Comparison of ENCODE assay signal across 13 mouse cellular contexts in the genomic region with DNA sequence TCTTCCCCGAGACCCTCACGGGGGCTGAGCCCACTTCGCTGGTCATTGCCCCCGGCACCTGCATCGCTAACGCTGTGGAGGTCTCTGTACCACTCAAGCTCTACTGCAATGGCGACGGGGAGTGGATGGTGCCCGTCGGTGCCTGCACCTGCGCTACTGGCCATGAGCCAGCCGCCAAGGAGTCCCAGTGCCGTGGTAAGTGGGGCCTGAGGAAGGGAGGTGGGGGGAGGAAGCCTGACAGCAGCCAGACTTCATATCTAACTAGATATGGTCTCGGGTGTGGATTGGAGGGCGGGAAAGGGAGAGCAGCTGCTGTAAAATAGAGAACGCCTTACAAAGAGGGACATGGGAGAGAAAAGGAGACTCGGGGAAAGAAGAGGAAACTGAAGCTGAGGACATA. TPM values are rescaled to one million over a fixed set of nuclear protein-coding genes. Genes with fewer than 3 reads are reported as not detected.
DNase-seq lines count a peak whose midpoint lies in the region; ATAC-seq lines count a peak whose summit lies in the region.
"Had no signal": no experiment of that assay in that cellular context is flagged by ENCODE, and none has a peak within 500 bp of the region (broad histone marks: within the 10 kb centered on the region; RNA-seq: fewer than 3 reads in every experiment).

No protein-coding gene starts in this region.

- peak overlapping the region; percentile 29; the same call in 1 of the 2 replicates for H3K9ac ChIP-seq in heart, embryonic 12.5 days
- no peak overlapping the region for H3K9ac ChIP-seq in midbrain, embryonic 11.5 days (ENCODE audit: low read length)
- H3K9ac ChIP-seq in intestine, embryonic 14.5 days (ENCODE audit: low read length) = no peak overlapping the region
- H3K9ac ChIP-seq: liver, postnatal 0 days had no signal

- H3K27ac ChIP-seq in heart, embryonic 12.5 days (ENCODE audit: poor library complexity, severe bottlenecking) = peak overlapping the region; percentile 87
- H3K27ac ChIP-seq in midbrain, embryonic 10.5 days (replicated peaks) = 0 out of 2 replicates have a peak overlapping the region, but pooled peaks have one; percentile 19
- no peak overlapping the region for H3K27ac ChIP-seq in midbrain, embryonic 11.5 days (ENCODE audit: low read depth, low read length)
- H3K27ac ChIP-seq in intestine, embryonic 14.5 days (ENCODE audit: low read depth) = peak overlapping the region; percentile 47; the same call in 1 of the 2 replicates

- peak overlapping the region; percentile 47 for H3K4me2 ChIP-seq in heart, embryonic 12.5 days
- H3K4me2 ChIP-seq in midbrain, embryonic 11.5 days = no peak overlapping the region
- H3K4me2 ChIP-seq in intestine, embryonic 14.5 days (ENCODE audit: low read length) = no peak overlapping the region

- no peaks in the 10 kb centered on the region for H3K27me3 ChIP-seq in heart, embryonic 12.5 days (replicated peaks)
- peaks cover 43% of the 10 kb centered on the region for H3K27me3 ChIP-seq in midbrain, embryonic 10.5 days (ENCODE audit: low read depth, poor library complexity, severe bottlenecking)
- peaks cover 2% of the 10 kb centered on the region for H3K27me3 ChIP-seq in midbrain, embryonic 11.5 days (ENCODE audit: control insufficient read depth, insufficient read depth, low read length)
- no peaks in the 10 kb centered on the region for H3K27me3 ChIP-seq in intestine, embryonic 14.5 days (replicated peaks; ENCODE audit: control insufficient read depth, insufficient read depth, low read length)

- peaks cover 80% of the 10 kb centered on the region for H3K4me1 ChIP-seq in heart, embryonic 12.5 days (replicated peaks)
- H3K4me1 ChIP-seq in midbrain, embryonic 10.5 days = peaks cover 67% of the 10 kb centered on the region
- H3K4me1 ChIP-seq in midbrain, embryonic 11.5 days (ENCODE audit: control insufficient read depth, insufficient read depth, low read length) = peaks cover 50% of the 10 kb centered on the region
- H3K4me1 ChIP-seq in intestine, embryonic 14.5 days (replicated peaks; ENCODE audit: control insufficient read depth, insufficient read depth, low read length) = peaks cover 48% of the 10 kb centered on the region

- WGBS in heart, embryonic 12.5 days = 29% methylated on average over 17 of the region's 17 CpGs
- WGBS in midbrain, embryonic 10.5 days = 91% methylated on average over 17 of the region's 17 CpGs
- 90% methylated on average over 17 of the region's 17 CpGs for WGBS in midbrain, embryonic 11.5 days
- 61% methylated on average over 17 of the region's 17 CpGs for WGBS in intestine, embryonic 14.5 days

- H3K9me3 ChIP-seq in heart, embryonic 12.5 days (replicated peaks) = no peaks in the 10 kb centered on the region
- no peaks in the 10 kb centered on the region for H3K9me3 ChIP-seq in midbrain, embryonic 10.5 days (replicated peaks)
- no peaks in the 10 kb centered on the region for H3K9me3 ChIP-seq in midbrain, embryonic 11.5 days (ENCODE audit: control insufficient read depth, low read length)
- no peaks in the 10 kb centered on the region for H3K9me3 ChIP-seq in intestine, embryonic 14.5 days (ENCODE audit: control insufficient read depth, low read length)

- H3K36me3 ChIP-seq in heart, embryonic 12.5 days = peaks cover 47% of the 10 kb centered on the region
- peaks cover 62% of the 10 kb centered on the region for H3K36me3 ChIP-seq in midbrain, embryonic 10.5 days
- H3K36me3 ChIP-seq in midbrain, embryonic 11.5 days (ENCODE audit: control insufficient read depth, insufficient read depth, low read length) = peaks cover 16% of the 10 kb centered on the region
- peaks cover 56% of the 10 kb centered on the region for H3K36me3 ChIP-seq in intestine, embryonic 14.5 days (ENCODE audit: control insufficient read depth, insufficient read depth, low read length)

- ATAC-seq in heart, embryonic 12.5 days (ENCODE audit: insufficient number of reproducible peaks, low FRiP score) = peak; percentile 18; the same call in 1 of the 2 replicates
- ATAC-seq in midbrain, embryonic 11.5 days (ENCODE audit: low FRiP score) = no peak
- no peak for ATAC-seq in intestine, embryonic 14.5 days (replicated peaks; ENCODE audit: low FRiP score, low TSS enrichment, low read depth)
- ATAC-seq: forebrain, embryonic 16.5 days; liver, postnatal 0 days had no signal

- intact Hi-C loops in heart, postnatal 14 days (cut with DNase I) = no loop called here

- no peak for DNase-seq in heart, postnatal 14 days
- no peak for DNase-seq in midbrain, embryonic 10.5 days (ENCODE audit: low spot score)
- no peak for DNase-seq in midbrain, embryonic 11.5 days (ENCODE audit: low spot score, missing footprints)
- DNase-seq in intestine, embryonic 14.5 days (ENCODE audit: low spot score) = no peak
- no peak for DNase-seq in adrenal gland, adult 18-20 months (ENCODE audit: low spot score in 2 of 2)
- no peak for DNase-seq in Muller cell, postnatal 12 days (ENCODE audit: inconsistent ontology term)
- DNase-seq: cerebellum, adult 18-20 months; gastrocnemius, postnatal 14 days; kidney, adult 2 months; liver, postnatal 0 days had no signal

- H3K4me3 ChIP-seq in heart, embryonic 12.5 days = no peak overlapping the region
- H3K4me3 ChIP-seq in midbrain, embryonic 10.5 days = no peak overlapping the region
- no peak overlapping the region for H3K4me3 ChIP-seq in midbrain, embryonic 11.5 days (ENCODE audit: low read depth, low read length)
- H3K4me3 ChIP-seq in intestine, embryonic 14.5 days (ENCODE audit: low read depth, low read length) = no peak overlapping the region

RNA-seq across cellular contexts. Expression of a gene that starts 10.2 kb away (rescaled TPM):
- polyA plus RNA-seq in heart, embryonic 12.5 days (2016; fragmentation: Nextera tagmentation; extraction: Ambion mirVana) = 24.0 and 25.4 TPM in 2 replicates
- 1 to 10 TPM; 6.5 to 9.2 TPM for total RNA-seq in heart, postnatal 14 days (2021)
- 14.6 and 15.7 TPM in 2 replicates for polyA plus RNA-seq in midbrain, embryonic 10.5 days (2016; fragmentation: Nextera tagmentation; extraction: Ambion mirVana)
- polyA plus RNA-seq in midbrain, embryonic 11.5 days (2014; fragmentation: Nextera tagmentation; extraction: Ambion mirVana) = 7.7 and 9.8 TPM in 2 replicates
- 17.6 and 17.8 TPM in 2 replicates for polyA plus RNA-seq in intestine, embryonic 14.5 days (2014; fragmentation: Nextera tagmentation; extraction: Ambion mirVana)
- total RNA-seq in adrenal gland, adult 18-20 months (2021) = under 1 TPM; 0.83 to 0.99 TPM
- total RNA-seq: megakaryocyte-erythroid progenitor cell, adult 5-6 weeks had no signal
